Mouse (Mus musculus) lung, embryonic 15.5 days (tissue): ENCODE measurements around the gene Fut2. TPM values are rescaled to one million over a fixed set of nuclear protein-coding genes. Genes with fewer than 3 reads are reported as not detected.

Experiments used
- ATAC-seq: fragments of 200-750 bp; cut with Nextera tagmentation; 2 replicates; pipeline ENCODE4 v1.8.0; 2017; ENCODE audit warnings: moderate number of reproducible peaks, borderline replicate concordance; ENCODE audit not compliant: low FRiP score, low TSS enrichment; ENCODE audit errors: extremely low read depth
- H3K27ac ChIP-seq: fragments of 300-500 bp; sonication (generic); 2 replicates; pipeline ENCODE4 v1.5.1; 2015; ENCODE audit warnings: moderate library complexity, mild to moderate bottlenecking, inconsistent platforms
- H3K27me3 ChIP-seq: fragments of 300-500 bp; sonication (generic); 2 replicates; pipeline ENCODE4 v1.6.1; 2015; ENCODE audit warnings: inconsistent platforms
- H3K36me3 ChIP-seq: fragments of 300-500 bp; sonication (generic); 2 replicates; pipeline ENCODE4 v1.6.1; 2015; ENCODE audit warnings: inconsistent platforms
- H3K4me1 ChIP-seq: fragments of 300-500 bp; sonication (generic); 2 replicates; pipeline ENCODE4 v1.6.1; 2015; ENCODE audit warnings: inconsistent platforms
- H3K4me2 ChIP-seq: fragments of 300-500 bp; sonication (generic); 2 replicates; pipeline ENCODE4 v1.6.1; 2015; ENCODE audit warnings: inconsistent platforms, mild to moderate bottlenecking, moderate library complexity
- H3K4me3 ChIP-seq: fragments of 300-500 bp; sonication (generic); 2 replicates; pipeline ENCODE4 v1.5.1; 2015; ENCODE audit warnings: mild to moderate bottlenecking, inconsistent platforms
- H3K9ac ChIP-seq: fragments of 300-500 bp; sonication (generic); 2 replicates; pipeline ENCODE4 v1.6.1; 2015; ENCODE audit warnings: inconsistent platforms
- H3K9me3 ChIP-seq: fragments of 300-500 bp; sonication (generic); 2 replicates; pipeline ENCODE4 v1.6.1; 2016; ENCODE audit warnings: inconsistent platforms
- WGBS: fragments of 180-500 bp; shearing (Covaris S2); methylation state at CpG from one replicate; pipeline ENCODE4 v1.1.7; 2015; 5-methylcytosine and 5-hydroxymethylcytosine counted together
- polyA plus RNA-seq: library from polyadenylated mRNA; unstranded; fragments of >200 nt; fragmentation: Nextera tagmentation; extraction: Ambion mirVana; gene quantifications from 2 replicates; pipeline ENCODE4 v1.2.1, GENCODE M21; 2015

Gene Fut2
- polyA plus RNA-seq, 1 experiment from 2014 or later = 0.57 TPM

- no peaks in the 10 kb centered on the region for H3K9me3 ChIP-seq
- no peak overlapping the region for H3K27ac ChIP-seq
- WGBS = 58% methylated on average over 1 of the region's 1 CpGs
- no peak overlapping the region for H3K9ac ChIP-seq
- H3K36me3 ChIP-seq = no peaks in the 10 kb centered on the region
- H3K4me3 ChIP-seq = no peak overlapping the region
- H3K4me2 ChIP-seq = no peak overlapping the region
- no peaks in the 10 kb centered on the region for H3K4me1 ChIP-seq
- H3K27me3 ChIP-seq = no peaks in the 10 kb centered on the region
- no peak for ATAC-seq
These were observed 56.7 kb downstream of the Fut2 start for GRCm38 (mm10) chr7:45609511-45609910.

DNA sequence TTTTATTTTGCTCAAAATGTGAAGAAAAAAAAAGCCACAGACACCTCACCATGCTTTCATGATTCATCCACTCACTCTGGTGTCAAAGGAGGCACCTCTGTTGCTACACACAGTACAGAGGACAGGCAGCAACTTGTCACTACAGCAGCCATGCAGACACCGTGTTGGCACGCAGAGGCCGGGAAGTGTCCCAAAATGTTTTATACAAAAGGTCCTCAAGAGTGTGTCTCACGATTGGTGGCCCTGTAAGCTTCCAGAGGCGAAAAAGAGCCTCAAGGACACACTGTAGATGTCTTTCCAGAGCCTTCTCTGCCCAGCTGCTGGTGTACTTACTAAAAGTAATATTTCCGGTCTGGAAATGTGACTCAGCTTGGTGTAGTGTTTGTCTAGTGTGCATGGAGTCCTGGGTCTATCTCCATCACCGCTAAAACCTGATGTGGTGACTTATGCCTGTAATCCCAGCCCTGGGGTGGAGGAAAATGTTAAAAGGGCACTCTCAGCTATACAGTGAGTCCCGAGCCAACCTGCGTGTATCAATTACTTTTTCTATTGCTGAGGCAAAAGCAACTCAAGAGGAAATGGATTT is 60.4 kb downstream of the Fut2 start:
- Histone ChIP-seq H3K36me3 (no peaks in the 10 kb centered on the region), H3K27ac (no peak overlapping the region), H3K9me3 (no peaks in the 10 kb centered on the region), H3K4me3 (no peak overlapping the region), H3K9ac (no peak overlapping the region), H3K27me3 (no peaks in the 10 kb centered on the region), H3K4me2 (no peak overlapping the region), H3K4me1 (no peaks in the 10 kb centered on the region)
- ATAC-seq = no peak
- WGBS = 60% methylated on average over 9 of the region's 9 CpGs

GRCm38 (mm10) chr7:45598960-45599879 is 67.0 kb downstream of the Fut2 start:
- no peaks in the 10 kb centered on the region for H3K36me3 ChIP-seq

More at GRCm38 (mm10) chr7:45598960-45599879, 67.0 kb downstream of the Fut2 start:
- no peak overlapping the region for H3K4me3 ChIP-seq
- H3K9me3 ChIP-seq = no peaks in the 10 kb centered on the region
- no peak for ATAC-seq
- WGBS = 35% methylated on average over 18 of the region's 18 CpGs
- H3K27ac ChIP-seq = no peak overlapping the region
- H3K4me2 ChIP-seq = no peak overlapping the region
- no peaks in the 10 kb centered on the region for H3K27me3 ChIP-seq
- no peak overlapping the region for H3K9ac ChIP-seq
- no peaks in the 10 kb centered on the region for H3K4me1 ChIP-seq

Other genes starting within 250 kb of the Fut2 start
- gene Lhb, start 245.6 kb downstream of the Fut2 start, polyA plus RNA-seq = 0.25 and 0.70 TPM in 2 replicates
- 42.7 and 46.7 TPM in 2 replicates for gene Gys1, start 231.6 kb downstream of the Fut2 start, polyA plus RNA-seq
- 161 and 173 TPM in 2 replicates for gene Ruvbl2, start 228.3 kb downstream of the Fut2 start, polyA plus RNA-seq
- gene Ftl1, start 206.5 kb downstream of the Fut2 start, polyA plus RNA-seq = 5,197 and 5,279 TPM in 2 replicates
- gene Bax, start 199.5 kb downstream of the Fut2 start, polyA plus RNA-seq = 161 and 176 TPM in 2 replicates
- 0.33 and 0.74 TPM in 2 replicates for gene Tulp2, start 184.5 kb downstream of the Fut2 start, polyA plus RNA-seq
- gene Gm45808, start 179.6 kb downstream of the Fut2 start, polyA plus RNA-seq = not detected in 2 replicates
- 2.8 and 3.4 TPM in 2 replicates for gene Dhdh, start 177.6 kb downstream of the Fut2 start, polyA plus RNA-seq
- gene Nucb1, start 156.0 kb downstream of the Fut2 start, polyA plus RNA-seq = 230 and 238 TPM in 2 replicates
- 21.9 and 22.9 TPM in 2 replicates for gene Ppp1r15a, start 140.1 kb downstream of the Fut2 start, polyA plus RNA-seq
- 2.2 and 3.3 TPM in 2 replicates for gene Plekha4, start 140.1 kb downstream of the Fut2 start, polyA plus RNA-seq
- 1.5 and 1.7 TPM in 2 replicates for gene Hsd17b14, start 111.5 kb downstream of the Fut2 start, polyA plus RNA-seq
- 57.7 and 62.5 TPM in 2 replicates for gene Bcat2, start 96.2 kb downstream of the Fut2 start, polyA plus RNA-seq
- gene Fgf21, start 50.9 kb downstream of the Fut2 start, polyA plus RNA-seq = 0.42 TPM in 1 of 2 replicates, not detected in the other
- gene Fut1, start 49.1 kb downstream of the Fut2 start, polyA plus RNA-seq = 0.47 and 0.49 TPM in 2 replicates
- gene Izumo1, start 44.6 kb downstream of the Fut2 start, polyA plus RNA-seq = 0.15 and 0.29 TPM in 2 replicates
- 32.4 and 33.3 TPM in 2 replicates for gene Rasip1, start 38.9 kb downstream of the Fut2 start, polyA plus RNA-seq
- gene Mamstr, start 26.4 kb downstream of the Fut2 start, polyA plus RNA-seq = 7.7 and 9.5 TPM in 2 replicates
- gene Ntn5, start 17.6 kb upstream of the Fut2 start, polyA plus RNA-seq = 0.52 and 0.69 TPM in 2 replicates
- gene Sec1, start 28.0 kb upstream of the Fut2 start, polyA plus RNA-seq = 0.21 and 0.42 TPM in 2 replicates
- 2.4 and 4.6 TPM in 2 replicates for gene Car11, start 33.4 kb upstream of the Fut2 start, polyA plus RNA-seq
- 2.7 and 3.1 TPM in 2 replicates for gene Dbp, start 38.7 kb upstream of the Fut2 start, polyA plus RNA-seq
- gene Rpl18, start 49.1 kb upstream of the Fut2 start, polyA plus RNA-seq = 1,016 and 1,098 TPM in 2 replicates
- gene Sphk2, start 51.6 kb upstream of the Fut2 start, polyA plus RNA-seq = 26.4 and 26.5 TPM in 2 replicates
- gene Fam83e, start 54.8 kb upstream of the Fut2 start, polyA plus RNA-seq = 1.4 and 1.5 TPM in 2 replicates
- not detected in 2 replicates for gene Spaca4, start 59.4 kb upstream of the Fut2 start, polyA plus RNA-seq
- 1.1 and 1.4 TPM in 2 replicates for gene Lmtk3, start 117.3 kb upstream of the Fut2 start, polyA plus RNA-seq
- gene Sult2b1, start 118.3 kb upstream of the Fut2 start, polyA plus RNA-seq = 6.1 and 7.8 TPM in 2 replicates
- gene Cyth2, start 148.2 kb upstream of the Fut2 start, polyA plus RNA-seq = 115 and 122 TPM in 2 replicates
- gene Kcnj14, start 158.4 kb upstream of the Fut2 start, polyA plus RNA-seq = 0.79 and 0.84 TPM in 2 replicates
- 67.8 and 73.6 TPM in 2 replicates for gene Grwd1, start 164.6 kb upstream of the Fut2 start, polyA plus RNA-seq
- 64.7 and 67.4 TPM in 2 replicates for gene Kdelr1, start 206.4 kb upstream of the Fut2 start, polyA plus RNA-seq
- 0.50 and 0.57 TPM in 2 replicates for gene Grin2d, start 212.0 kb upstream of the Fut2 start, polyA plus RNA-seq
- gene Syngr4, start 230.3 kb upstream of the Fut2 start, polyA plus RNA-seq = 1.1 and 1.2 TPM in 2 replicates
- gene Tmem143, start 230.5 kb upstream of the Fut2 start, polyA plus RNA-seq = 5.5 and 5.6 TPM in 2 replicates